ENCODE assay signal across 8 mouse cellular contexts in genomic region chr11:94543932-94544331, GRCm38 (mm10). TPM values are rescaled to one million over a fixed set of nuclear protein-coding genes. Genes with fewer than 3 reads are reported as not detected.
DNase-seq lines count a peak whose midpoint lies in the region; ATAC-seq and TF ChIP-seq lines count a peak whose summit lies in the region.

No protein-coding gene starts in this region.

- ATAC-seq in heart, embryonic 13.5 days (ENCODE audit: extremely low read depth, insufficient number of reproducible peaks, low FRiP score, low TSS enrichment) = no peak
- ATAC-seq in liver, embryonic 11.5 days (replicated peaks; ENCODE audit: low FRiP score) = no peak
- ATAC-seq in neural tube, embryonic 12.5 days (ENCODE audit: low FRiP score, low read depth) = no peak
- peak; percentile 39; the same call in 1 of the 2 replicates for ATAC-seq in stomach, embryonic 16.5 days (ENCODE audit: insufficient read depth, low FRiP score)

- TF ChIP-seq POLR2A in brain, embryonic 14.5 days (IDR thresholded peaks at IDR 0.05; ENCODE audit: borderline replicate concordance, extremely low read depth, insufficient read depth, insufficient read length, poor library complexity, severe bottlenecking) = no peak

- H3K27ac ChIP-seq in forebrain, embryonic 10.5 days = no peak overlapping the region
- no peak overlapping the region for H3K27ac ChIP-seq in heart, embryonic 13.5 days (replicated peaks)
- H3K27ac ChIP-seq in liver, embryonic 11.5 days (ENCODE audit: low read depth, low read length) = no peak overlapping the region
- H3K27ac ChIP-seq in neural tube, embryonic 12.5 days = no peak overlapping the region
- H3K27ac ChIP-seq in stomach, embryonic 16.5 days (ENCODE audit: low read length) = 0 out of 2 replicates have a peak overlapping the region, but pooled peaks have one; percentile 19

- H3K9ac ChIP-seq in heart, embryonic 13.5 days = peak overlapping the region; percentile 24
- no peak overlapping the region for H3K9ac ChIP-seq in liver, embryonic 11.5 days (ENCODE audit: low read depth, low read length)
- H3K9ac ChIP-seq in neural tube, embryonic 12.5 days = no peak overlapping the region
- no peak overlapping the region for H3K9ac ChIP-seq in stomach, embryonic 16.5 days (ENCODE audit: low read length)

- 45% methylated on average over 9 of the region's 9 CpGs for WGBS in forebrain, embryonic 10.5 days
- 25% methylated on average over 9 of the region's 9 CpGs for WGBS in heart, embryonic 13.5 days
- WGBS in liver, embryonic 11.5 days = 45% methylated on average over 9 of the region's 9 CpGs
- WGBS in neural tube, embryonic 12.5 days = 42% methylated on average over 9 of the region's 9 CpGs
- WGBS in stomach, embryonic 16.5 days = 21% methylated on average over 9 of the region's 9 CpGs

- H3K4me2 ChIP-seq in heart, embryonic 13.5 days = peak overlapping the region; percentile 62
- 0 out of 2 replicates have a peak overlapping the region, but pooled peaks have one; percentile 3 for H3K4me2 ChIP-seq in liver, embryonic 11.5 days
- peak overlapping the region; percentile 36 for H3K4me2 ChIP-seq in neural tube, embryonic 12.5 days (replicated peaks)
- H3K4me2 ChIP-seq in stomach, embryonic 16.5 days (ENCODE audit: low read depth, low read length) = peak overlapping the region; percentile 6

- H3K36me3 ChIP-seq in forebrain, embryonic 10.5 days (replicated peaks) = peaks cover 14% of the 10 kb centered on the region
- H3K36me3 ChIP-seq in heart, embryonic 13.5 days = peaks cover 26% of the 10 kb centered on the region
- H3K36me3 ChIP-seq in liver, embryonic 11.5 days (ENCODE audit: control insufficient read depth, insufficient read depth, low read length) = no peaks in the 10 kb centered on the region; the same call in 1 of the 2 replicates
- H3K36me3 ChIP-seq in neural tube, embryonic 12.5 days = no peaks in the 10 kb centered on the region; the same call in 1 of the 2 replicates
- no peaks in the 10 kb centered on the region for H3K36me3 ChIP-seq in stomach, embryonic 16.5 days (ENCODE audit: control insufficient read depth, insufficient read depth, low read length)

- peak overlapping the region; percentile 23; the same call in 1 of the 2 replicates for H3K4me3 ChIP-seq in forebrain, embryonic 10.5 days
- H3K4me3 ChIP-seq in heart, embryonic 13.5 days = peak overlapping the region; percentile 30
- H3K4me3 ChIP-seq in liver, embryonic 11.5 days (ENCODE audit: low read depth, low read length) = no peak overlapping the region
- no peak overlapping the region for H3K4me3 ChIP-seq in neural tube, embryonic 12.5 days
- H3K4me3 ChIP-seq in stomach, embryonic 16.5 days (replicated peaks; ENCODE audit: low read length) = no peak overlapping the region

- peaks cover 22% of the 10 kb centered on the region for H3K4me1 ChIP-seq in forebrain, embryonic 10.5 days
- peaks cover 20% of the 10 kb centered on the region for H3K4me1 ChIP-seq in heart, embryonic 13.5 days
- H3K4me1 ChIP-seq in liver, embryonic 11.5 days (replicated peaks; ENCODE audit: control insufficient read depth, insufficient read depth, low read length) = 0 out of 2 replicates have a peak, but pooled peaks cover 3% of the 10 kb centered on the region
- H3K4me1 ChIP-seq in neural tube, embryonic 12.5 days = peaks cover 11% of the 10 kb centered on the region
- H3K4me1 ChIP-seq in stomach, embryonic 16.5 days (ENCODE audit: control insufficient read depth, insufficient read depth, low read length) = peaks cover 6% of the 10 kb centered on the region; the same call in 1 of the 2 replicates

- TF ChIP-seq CTCF in brain, embryonic 14.5 days (IDR thresholded peaks at IDR 0.05; ENCODE audit: borderline replicate concordance, extremely low read depth, insufficient read depth, insufficient read length) = peak; percentile 78

- no peaks in the 10 kb centered on the region for H3K9me3 ChIP-seq in forebrain, embryonic 10.5 days
- H3K9me3 ChIP-seq in heart, embryonic 13.5 days = no peaks in the 10 kb centered on the region
- no peaks in the 10 kb centered on the region for H3K9me3 ChIP-seq in liver, embryonic 11.5 days (ENCODE audit: control insufficient read depth, low read length)
- H3K9me3 ChIP-seq in neural tube, embryonic 12.5 days = no peaks in the 10 kb centered on the region
- H3K9me3 ChIP-seq in stomach, embryonic 16.5 days (replicated peaks; ENCODE audit: control insufficient read depth, low read length) = no peaks in the 10 kb centered on the region

- H3K27me3 ChIP-seq in forebrain, embryonic 10.5 days (ENCODE audit: poor library complexity, severe bottlenecking) = no peaks in the 10 kb centered on the region; the same call in 1 of the 2 replicates
- no peaks in the 10 kb centered on the region for H3K27me3 ChIP-seq in heart, embryonic 13.5 days (replicated peaks)
- no peaks in the 10 kb centered on the region for H3K27me3 ChIP-seq in liver, embryonic 11.5 days (replicated peaks; ENCODE audit: control insufficient read depth, insufficient read depth, low read length)
- H3K27me3 ChIP-seq in neural tube, embryonic 12.5 days (replicated peaks) = no peaks in the 10 kb centered on the region
- H3K27me3 ChIP-seq in stomach, embryonic 16.5 days (ENCODE audit: control insufficient read depth, insufficient read depth, low read length) = no peaks in the 10 kb centered on the region

- peak; percentile 34 for DNase-seq in CD4-positive helper T cell, adult 2 months (ENCODE audit: low read depth, low spot score)
- DNase-seq in brain, embryonic 14.5 days (ENCODE audit: low read depth) = peak; percentile 83
- DNase-seq in forebrain, embryonic 10.5 days (ENCODE audit: extremely low spot score, low spot score) = peak; percentile 65
- DNase-seq in kidney, postnatal 14 days = peak; percentile 94
- no peak for DNase-seq in liver, embryonic 11.5 days (ENCODE audit: low spot score)

RNA-seq across cellular contexts. Expression of gene Rsad1, which starts 5.1 kb away (rescaled TPM):
- 8.7 and 9.0 TPM in 2 replicates for polyA plus RNA-seq in brain, embryonic 14.5 days (2012; rRNA removed)
- polyA plus RNA-seq in forebrain, embryonic 10.5 days (2016; fragmentation: Nextera tagmentation; extraction: Ambion mirVana) = 3.7 and 5.6 TPM in 2 replicates
- polyA plus RNA-seq in heart, embryonic 13.5 days (2015; fragmentation: Nextera tagmentation; extraction: Ambion mirVana) = 4.8 and 5.3 TPM in 2 replicates
- 3.9 and 4.1 TPM in 2 replicates for polyA plus RNA-seq in liver, embryonic 11.5 days (2014; fragmentation: Nextera tagmentation; extraction: Ambion mirVana)
- polyA plus RNA-seq in neural tube, embryonic 12.5 days (2016; fragmentation: Nextera tagmentation; extraction: Ambion mirVana) = 3.8 and 4.1 TPM in 2 replicates
- polyA plus RNA-seq in stomach, embryonic 16.5 days (2015; fragmentation: Nextera tagmentation; extraction: Ambion mirVana) = 3.1 and 3.3 TPM in 2 replicates

RNA-seq across cellular contexts. Expression of gene Chad, which starts 20.9 kb away (rescaled TPM):
- polyA plus RNA-seq in brain, embryonic 14.5 days (2012; rRNA removed) = 0.06 and 0.44 TPM in 2 replicates
- polyA plus RNA-seq in forebrain, embryonic 10.5 days (2016; fragmentation: Nextera tagmentation; extraction: Ambion mirVana) = 0.09 and 0.21 TPM in 2 replicates
- 0.34 and 0.39 TPM in 2 replicates for polyA plus RNA-seq in heart, embryonic 13.5 days (2015; fragmentation: Nextera tagmentation; extraction: Ambion mirVana)
- polyA plus RNA-seq in liver, embryonic 11.5 days (2014; fragmentation: Nextera tagmentation; extraction: Ambion mirVana) = 0.16 and 0.25 TPM in 2 replicates
- polyA plus RNA-seq in neural tube, embryonic 12.5 days (2016; fragmentation: Nextera tagmentation; extraction: Ambion mirVana) = 1.3 and 1.5 TPM in 2 replicates
- 16.1 and 22.6 TPM in 2 replicates for polyA plus RNA-seq in stomach, embryonic 16.5 days (2015; fragmentation: Nextera tagmentation; extraction: Ambion mirVana)

RNA-seq across cellular contexts. Expression of gene Mycbpap, which starts 22.4 kb away (rescaled TPM):
- polyA plus RNA-seq in brain, embryonic 14.5 days (2012; rRNA removed) = 2.5 and 3.0 TPM in 2 replicates
- 3.4 and 4.5 TPM in 2 replicates for polyA plus RNA-seq in forebrain, embryonic 10.5 days (2016; fragmentation: Nextera tagmentation; extraction: Ambion mirVana)
- polyA plus RNA-seq in heart, embryonic 13.5 days (2015; fragmentation: Nextera tagmentation; extraction: Ambion mirVana) = 5.6 and 6.8 TPM in 2 replicates
- 0.84 and 1.1 TPM in 2 replicates for polyA plus RNA-seq in liver, embryonic 11.5 days (2014; fragmentation: Nextera tagmentation; extraction: Ambion mirVana)
- 1.8 and 2.5 TPM in 2 replicates for polyA plus RNA-seq in neural tube, embryonic 12.5 days (2016; fragmentation: Nextera tagmentation; extraction: Ambion mirVana)
- polyA plus RNA-seq in stomach, embryonic 16.5 days (2015; fragmentation: Nextera tagmentation; extraction: Ambion mirVana) = 2.8 and 4.3 TPM in 2 replicates

RNA-seq across cellular contexts. Expression of gene Epn3, which starts 44.2 kb away (rescaled TPM):
- 0.50 and 1.5 TPM in 2 replicates for polyA plus RNA-seq in brain, embryonic 14.5 days (2012; rRNA removed)
- polyA plus RNA-seq in forebrain, embryonic 10.5 days (2016; fragmentation: Nextera tagmentation; extraction: Ambion mirVana) = 1.6 and 2.0 TPM in 2 replicates
- 11.8 and 12.5 TPM in 2 replicates for polyA plus RNA-seq in heart, embryonic 13.5 days (2015; fragmentation: Nextera tagmentation; extraction: Ambion mirVana)
- polyA plus RNA-seq in liver, embryonic 11.5 days (2014; fragmentation: Nextera tagmentation; extraction: Ambion mirVana) = 0.84 and 0.91 TPM in 2 replicates
- 0.43 and 0.62 TPM in 2 replicates for polyA plus RNA-seq in neural tube, embryonic 12.5 days (2016; fragmentation: Nextera tagmentation; extraction: Ambion mirVana)
- polyA plus RNA-seq in stomach, embryonic 16.5 days (2015; fragmentation: Nextera tagmentation; extraction: Ambion mirVana) = 17.0 and 21.1 TPM in 2 replicates

RNA-seq across cellular contexts. Expression of gene Acsf2, which starts 57.7 kb away (rescaled TPM):
- 7.2 and 9.7 TPM in 2 replicates for polyA plus RNA-seq in brain, embryonic 14.5 days (2012; rRNA removed)
- 3.7 TPM in 2 replicates for polyA plus RNA-seq in forebrain, embryonic 10.5 days (2016; fragmentation: Nextera tagmentation; extraction: Ambion mirVana)
- 2.8 and 3.1 TPM in 2 replicates for polyA plus RNA-seq in heart, embryonic 13.5 days (2015; fragmentation: Nextera tagmentation; extraction: Ambion mirVana)
- polyA plus RNA-seq in liver, embryonic 11.5 days (2014; fragmentation: Nextera tagmentation; extraction: Ambion mirVana) = 2.6 and 3.1 TPM in 2 replicates
- polyA plus RNA-seq in neural tube, embryonic 12.5 days (2016; fragmentation: Nextera tagmentation; extraction: Ambion mirVana) = 2.6 and 3.7 TPM in 2 replicates
- 4.3 and 5.7 TPM in 2 replicates for polyA plus RNA-seq in stomach, embryonic 16.5 days (2015; fragmentation: Nextera tagmentation; extraction: Ambion mirVana)

Comparison
In these comparisons a context has a peak if more than half of its experiments do, and no peak if none do; other contexts are left out.
1. H3K4me3 ChIP-seq: peak in forebrain, embryonic 10.5 days (single experiment) and heart, embryonic 13.5 days (single experiment); none in liver, embryonic 11.5 days (single experiment), neural tube, embryonic 12.5 days (single experiment) and stomach, embryonic 16.5 days (single experiment).
2. H3K4me2 ChIP-seq: peak in every context shown above with its lines; median percentile 62 in heart, embryonic 13.5 days; 36 in neural tube, embryonic 12.5 days; 6 in stomach, embryonic 16.5 days; 3 in liver, embryonic 11.5 days.